Mouse (Mus musculus): ENCODE results near the gene Tob1. TPM values are rescaled to one million over a fixed set of nuclear protein-coding genes. Genes with fewer than 3 reads are reported as not detected.
A peak's percentile ranks its signal among the peaks of the same experiment; 100 is the strongest.

Tob1 gene
- total and polyA plus RNA-seq, 2 experiments from 2014 or later, result 20.4 to 27.9 TPM

- ATAC-seq (ENCODE audit: low FRiP score) (peak; percentile 83), DNase-seq (ENCODE audit: low spot score) (peak; percentile 93)
- no peaks in the 10 kb centered on the region for H3K4me1 ChIP-seq (ENCODE audit: insufficient read depth, low read length)
- H3K9ac ChIP-seq (replicated peaks; ENCODE audit: low read length, poor library complexity, severe bottlenecking), result no peak overlapping the region
- peak; percentile 94 for TF ChIP-seq CTCF (IDR thresholded peaks at IDR 0.05)
- no peaks in the 10 kb centered on the region for H3K9me3 ChIP-seq (ENCODE audit: low read length)
- no peak overlapping the region for H3K4me2 ChIP-seq (ENCODE audit: low read depth, low read length, poor library complexity, severe bottlenecking)
- no peak overlapping the region for H3K4me3 ChIP-seq (ENCODE audit: low read depth, low read length)
- H3K27me3 ChIP-seq (ENCODE audit: insufficient read depth, low read length), result no peaks in the 10 kb centered on the region
- H3K36me3 ChIP-seq (ENCODE audit: insufficient read depth, low read length), result no peaks in the 10 kb centered on the region
- H3K27ac ChIP-seq (ENCODE audit: low read depth, low read length), result peak overlapping the region; percentile 48
- 17% methylated on average over 3 of the region's 3 CpGs for WGBS
Measured at GRCm38 (mm10) chr11:94236074-94236473, 24.8 kb downstream of the Tob1 start.

- no peak overlapping the region for H3K9ac ChIP-seq (replicated peaks; ENCODE audit: low read length, poor library complexity, severe bottlenecking)
- TF ChIP-seq CTCF (IDR thresholded peaks at IDR 0.05), result no peak
- H3K9me3 ChIP-seq (ENCODE audit: low read length), result no peaks in the 10 kb centered on the region
- WGBS, result 95% methylated on average over 8 of the region's 8 CpGs
- no peak overlapping the region for H3K27ac ChIP-seq (ENCODE audit: low read depth, low read length)
- H3K36me3 ChIP-seq (ENCODE audit: insufficient read depth, low read length), result no peaks in the 10 kb centered on the region
- DNase-seq (ENCODE audit: low spot score) (no peak), ATAC-seq (ENCODE audit: low FRiP score) (no peak)
- H3K4me2 ChIP-seq (ENCODE audit: low read depth, low read length, poor library complexity, severe bottlenecking), result no peak overlapping the region
- H3K27me3 ChIP-seq (ENCODE audit: insufficient read depth, low read length), result no peaks in the 10 kb centered on the region
- H3K4me3 ChIP-seq (ENCODE audit: low read depth, low read length), result no peak overlapping the region
- H3K4me1 ChIP-seq (ENCODE audit: insufficient read depth, low read length), result peaks cover 11% of the 10 kb centered on the region; the same call in 1 of the 2 replicates
Measured at GRCm38 (mm10) chr11:94238786-94239185, 27.5 kb downstream of the Tob1 start.

DNA sequence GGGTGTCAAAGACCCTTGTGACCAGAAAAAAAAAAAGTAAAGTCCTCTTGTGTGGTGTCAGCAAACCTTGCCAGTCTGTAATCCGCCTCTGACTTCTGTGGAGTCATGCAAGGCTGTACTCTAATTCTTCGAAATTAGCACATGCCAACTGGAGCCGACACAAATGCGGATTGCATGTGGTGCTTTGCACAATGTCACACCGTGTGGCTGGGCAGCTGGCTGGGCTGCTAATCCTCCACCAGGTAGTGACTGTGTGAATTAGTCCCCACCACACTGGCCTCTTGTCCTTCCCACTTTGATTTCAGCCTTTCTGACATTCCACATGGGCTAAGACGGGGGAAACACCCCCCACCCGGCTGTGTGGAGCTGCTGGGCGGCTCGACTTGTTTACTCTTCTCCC, 28.5 kb downstream of the Tob1 start:
- no peak overlapping the region for H3K4me2 ChIP-seq (ENCODE audit: low read depth, low read length, poor library complexity, severe bottlenecking)
- H3K36me3 ChIP-seq (ENCODE audit: insufficient read depth, low read length), result no peaks in the 10 kb centered on the region
- no peak; the same call in 1 of the 2 replicates for ATAC-seq (ENCODE audit: low FRiP score)
- no peak overlapping the region for H3K9ac ChIP-seq (replicated peaks; ENCODE audit: low read length, poor library complexity, severe bottlenecking)
- no peaks in the 10 kb centered on the region for H3K9me3 ChIP-seq (ENCODE audit: low read length)
- WGBS, result 27% methylated on average over 9 of the region's 9 CpGs
- peaks cover 11% of the 10 kb centered on the region; the same call in 1 of the 2 replicates for H3K4me1 ChIP-seq (ENCODE audit: insufficient read depth, low read length)
- no peaks in the 10 kb centered on the region for H3K27me3 ChIP-seq (ENCODE audit: insufficient read depth, low read length)
- TF ChIP-seq CTCF (IDR thresholded peaks at IDR 0.05), result no peak
- no peak overlapping the region for H3K27ac ChIP-seq (ENCODE audit: low read depth, low read length)
- no peak overlapping the region for H3K4me3 ChIP-seq (ENCODE audit: low read depth, low read length)
- peak; percentile 60 for DNase-seq (ENCODE audit: low spot score)

DNA sequence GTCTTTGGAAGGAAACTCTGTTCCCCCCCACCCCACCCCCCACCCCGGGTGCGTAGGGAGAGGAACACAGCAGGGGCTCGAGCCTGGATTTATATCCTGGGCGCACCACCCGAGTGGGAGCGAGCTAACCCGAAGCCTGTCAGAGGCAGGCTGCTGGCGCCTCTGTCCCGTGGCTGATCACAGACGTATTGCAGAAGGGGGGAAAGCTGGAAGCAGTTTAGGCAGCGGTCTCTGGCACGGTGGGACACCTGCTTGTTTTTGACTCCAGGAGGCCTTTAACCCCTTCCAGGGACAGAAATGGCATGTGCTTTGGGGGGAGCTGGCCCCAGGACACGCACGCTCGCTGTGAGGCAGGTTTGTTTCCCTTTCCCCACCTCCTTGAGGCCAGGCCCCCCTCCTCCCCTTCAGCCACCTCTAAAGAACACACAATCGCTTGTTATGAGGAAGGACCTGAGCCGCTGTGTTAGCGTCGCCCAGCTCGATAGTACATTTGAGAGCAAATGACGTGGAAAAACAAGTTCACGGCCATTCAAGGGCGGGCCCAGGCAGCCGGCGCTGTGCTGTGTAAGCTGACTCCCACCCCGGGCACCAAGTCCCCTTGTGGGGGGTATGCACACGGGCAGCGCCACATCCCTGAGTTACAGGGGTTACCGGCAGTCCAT, 31.6 kb downstream of the Tob1 start:
- no peak overlapping the region for H3K27ac ChIP-seq (ENCODE audit: low read depth, low read length)
- H3K4me1 ChIP-seq (ENCODE audit: insufficient read depth, low read length), result peaks cover 11% of the 10 kb centered on the region; the same call in 1 of the 2 replicates
- ATAC-seq (ENCODE audit: low FRiP score), result no peak
- no peak for DNase-seq (ENCODE audit: low spot score)
- 11% methylated on average over 29 of the region's 29 CpGs for WGBS
- H3K9me3 ChIP-seq (ENCODE audit: low read length), result no peaks in the 10 kb centered on the region
- TF ChIP-seq CTCF (IDR thresholded peaks at IDR 0.05), result no peak
- H3K27me3 ChIP-seq (ENCODE audit: insufficient read depth, low read length), result no peaks in the 10 kb centered on the region
- H3K4me3 ChIP-seq (ENCODE audit: low read depth, low read length), result peak overlapping the region; percentile 6; the same call in 1 of the 2 replicates
- H3K9ac ChIP-seq (replicated peaks; ENCODE audit: low read length, poor library complexity, severe bottlenecking), result 0 out of 2 replicates have a peak overlapping the region, but pooled peaks have one; percentile 19
- H3K4me2 ChIP-seq (ENCODE audit: low read depth, low read length, poor library complexity, severe bottlenecking), result peak overlapping the region; percentile 32
- H3K36me3 ChIP-seq (ENCODE audit: insufficient read depth, low read length), result no peaks in the 10 kb centered on the region

DNA sequence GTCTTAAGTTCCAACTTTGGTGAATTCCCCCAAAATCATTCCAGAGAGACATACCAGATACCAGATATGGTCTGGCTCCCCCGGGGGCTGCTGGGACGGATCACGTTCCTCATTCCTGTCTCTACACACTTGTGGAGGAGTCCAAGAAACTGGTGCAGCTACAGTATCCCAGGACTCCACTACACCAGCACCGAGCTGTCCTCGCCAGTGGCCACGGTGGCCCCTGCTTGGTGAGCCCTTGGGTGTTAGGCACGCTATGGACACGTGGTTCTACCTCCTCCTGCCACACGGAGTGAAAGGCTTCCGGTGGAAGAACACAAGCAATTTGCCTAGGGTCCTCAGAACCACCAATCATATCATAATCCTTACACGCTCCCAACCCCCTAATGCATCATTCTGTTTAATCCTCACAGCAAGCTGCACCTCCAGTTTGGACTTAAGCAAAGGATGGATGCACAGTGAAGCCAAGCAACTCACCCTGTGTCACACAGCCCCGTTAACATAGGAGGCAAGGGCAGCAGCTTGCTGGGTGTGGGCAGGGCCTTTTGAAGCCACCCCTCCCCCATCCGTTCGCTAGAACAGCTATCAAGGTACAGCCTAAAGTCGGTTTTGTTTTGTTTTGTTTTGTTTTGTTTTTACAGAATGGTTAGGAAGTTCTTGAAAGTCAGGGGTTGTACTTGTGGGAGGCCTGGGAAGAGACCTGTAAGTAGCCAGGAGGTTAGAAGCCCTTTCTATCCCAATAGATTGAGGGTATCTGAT, 32.3 kb downstream of the Tob1 start:
- H3K4me1 ChIP-seq (ENCODE audit: insufficient read depth, low read length), result peaks cover 11% of the 10 kb centered on the region; the same call in 1 of the 2 replicates
- no peaks in the 10 kb centered on the region for H3K36me3 ChIP-seq (ENCODE audit: insufficient read depth, low read length)
- DNase-seq (ENCODE audit: low spot score) (no peak), ATAC-seq (ENCODE audit: low FRiP score) (no peak)
- H3K9ac ChIP-seq (replicated peaks; ENCODE audit: low read length, poor library complexity, severe bottlenecking), result no peak overlapping the region
- no peak overlapping the region for H3K27ac ChIP-seq (ENCODE audit: low read depth, low read length)
- TF ChIP-seq CTCF (IDR thresholded peaks at IDR 0.05), result no peak
- H3K27me3 ChIP-seq (ENCODE audit: insufficient read depth, low read length), result no peaks in the 10 kb centered on the region
- H3K4me3 ChIP-seq (ENCODE audit: low read depth, low read length), result peak overlapping the region; percentile 6; the same call in 1 of the 2 replicates
- 30% methylated on average over 15 of the region's 15 CpGs for WGBS
- H3K9me3 ChIP-seq (ENCODE audit: low read length), result no peaks in the 10 kb centered on the region
- H3K4me2 ChIP-seq (ENCODE audit: low read depth, low read length, poor library complexity, severe bottlenecking), result peak overlapping the region; percentile 32

DNA sequence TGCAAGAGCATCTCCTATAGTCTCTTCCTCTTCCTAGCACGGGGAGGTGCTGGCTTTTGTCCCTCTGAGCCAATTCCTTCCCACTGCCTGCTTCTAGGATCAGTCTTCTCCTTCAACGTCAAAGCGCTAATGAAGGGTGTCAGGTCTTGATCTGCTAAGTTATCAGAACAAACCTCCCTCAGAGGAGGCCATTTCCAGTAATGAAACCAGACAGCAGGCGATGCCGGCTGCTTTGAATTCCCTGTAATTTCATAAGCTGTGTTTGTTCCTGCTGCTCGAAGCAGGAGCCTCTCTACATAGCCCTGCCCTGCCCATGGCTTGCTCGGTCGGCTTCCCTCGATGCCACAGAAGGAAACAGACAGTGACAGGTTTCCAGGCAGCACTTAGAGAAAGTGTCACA, 33.1 kb downstream of the Tob1 start:
- Histone ChIP-seq H3K27me3 (ENCODE audit: insufficient read depth, low read length) (no peaks in the 10 kb centered on the region), H3K36me3 (ENCODE audit: insufficient read depth, low read length) (no peaks in the 10 kb centered on the region), H3K9ac (replicated peaks; ENCODE audit: low read length, poor library complexity, severe bottlenecking) (no peak overlapping the region), H3K27ac (ENCODE audit: low read depth, low read length) (no peak overlapping the region), H3K4me2 (ENCODE audit: low read depth, low read length, poor library complexity, severe bottlenecking) (no peak overlapping the region), H3K4me1 (ENCODE audit: insufficient read depth, low read length) (peaks cover 11% of the 10 kb centered on the region; the same call in 1 of the 2 replicates), H3K4me3 (ENCODE audit: low read depth, low read length) (no peak overlapping the region), H3K9me3 (ENCODE audit: low read length) (no peaks in the 10 kb centered on the region)
- no peak for TF ChIP-seq CTCF (IDR thresholded peaks at IDR 0.05)
- DNase-seq (ENCODE audit: low spot score), result peak; percentile 49
- no peak for ATAC-seq (ENCODE audit: low FRiP score)
- WGBS, result 35% methylated on average over 9 of the region's 9 CpGs

All from midbrain, postnatal 0 days (tissue).